Mouse (Mus musculus) erythroblast, adult 5-6 weeks (primary cell): ENCODE data around the gene Ly6g5c. TPM values are rescaled to one million over a fixed set of nuclear protein-coding genes. Genes with fewer than 3 reads are reported as not detected.

ENCODE experiments used
- ATAC-seq: replicated peaks from 2 replicates; pipeline ENCODE4 v1.8.0; 2016; ENCODE audit warnings: moderate number of reproducible peaks, mild to moderate bottlenecking, moderate TSS enrichment, inconsistent platforms; ENCODE audit not compliant: poor library complexity, low FRiP score, severe bottlenecking
- total RNA-seq, 2 experiments: library from RNA; stranded (forward) in 1 of 2; stranded (reverse) in 1 of 2; fragments of 150-400 nt in 1 of 2; fragments of 200-764, 138-1000 nt in 1 of 2; gene quantifications; 2 replicates each; pipeline versions ENCODE4 v1.2.3 to v1.2.4; 2015 to 2017; ENCODE audit warnings: low replicate concordance in 2 of 2

Gene Ly6g5c
- total RNA-seq, 2 experiments from 2014 or later: not detected

- ATAC-seq: no peak
These were observed 53.3 kb downstream of the Ly6g5c start for GRCm38 (mm10) chr17:35161421-35161820.

Other genes starting within 250 kb of the Ly6g5c start
Only the 30 nearest of the 43 such genes appear.
- not detected in 2 replicates for gene Hspa1l, start 135.6 kb upstream of the Ly6g5c start, total RNA-seq (2015; ENCODE audit: low replicate concordance)
- not detected in 2 replicates for gene Hspa1l, start 135.6 kb upstream of the Ly6g5c start, total RNA-seq (2017; ENCODE audit: low replicate concordance)
- 46.8 and 50.3 TPM in 2 replicates for gene Lsm2, start 126.4 kb upstream of the Ly6g5c start, total RNA-seq (2015; ENCODE audit: low replicate concordance)
- 11.2 and 16.7 TPM in 2 replicates for gene Lsm2, start 126.4 kb upstream of the Ly6g5c start, total RNA-seq (2017; ENCODE audit: low replicate concordance)
- gene Vars, start 107.3 kb upstream of the Ly6g5c start, total RNA-seq (2015; ENCODE audit: low replicate concordance): 24.4 and 33.4 TPM in 2 replicates
- 37.4 and 45.0 TPM in 2 replicates for gene Vars, start 107.3 kb upstream of the Ly6g5c start, total RNA-seq (2017; ENCODE audit: low replicate concordance)
- gene Vwa7, start 91.7 kb upstream of the Ly6g5c start, total RNA-seq (2015; ENCODE audit: low replicate concordance): not detected in 2 replicates
- not detected in 2 replicates for gene Vwa7, start 91.7 kb upstream of the Ly6g5c start, total RNA-seq (2017; ENCODE audit: low replicate concordance)
- gene Sapcd1, start 80.3 kb upstream of the Ly6g5c start, total RNA-seq (2015; ENCODE audit: low replicate concordance): 2.3 TPM in 1 of 2 replicates, not detected in the other
- not detected in 2 replicates for gene Sapcd1, start 80.3 kb upstream of the Ly6g5c start, total RNA-seq (2017; ENCODE audit: low replicate concordance)
- gene Msh5, start 61.5 kb upstream of the Ly6g5c start, total RNA-seq (2015; ENCODE audit: low replicate concordance): 0.38 and 1.5 TPM in 2 replicates
- 5.7 and 8.8 TPM in 2 replicates for gene Msh5, start 61.5 kb upstream of the Ly6g5c start, total RNA-seq (2017; ENCODE audit: low replicate concordance)
- 74.6 and 85.9 TPM in 2 replicates for gene Clic1, start 58.3 kb upstream of the Ly6g5c start, total RNA-seq (2015; ENCODE audit: low replicate concordance)
- gene Clic1, start 58.3 kb upstream of the Ly6g5c start, total RNA-seq (2017; ENCODE audit: low replicate concordance): 66.9 and 68.8 TPM in 2 replicates
- gene Ddah2, start 49.2 kb upstream of the Ly6g5c start, total RNA-seq (2015; ENCODE audit: low replicate concordance): 1.0 and 1.7 TPM in 2 replicates
- gene Ddah2, start 49.2 kb upstream of the Ly6g5c start, total RNA-seq (2017; ENCODE audit: low replicate concordance): 2.2 TPM in 1 of 2 replicates, not detected in the other
- gene Ly6g6c, start 42.9 kb upstream of the Ly6g5c start, total RNA-seq (2015; ENCODE audit: low replicate concordance): not detected in 2 replicates
- gene Ly6g6c, start 42.9 kb upstream of the Ly6g5c start, total RNA-seq (2017; ENCODE audit: low replicate concordance): not detected in 2 replicates
- 0.42 TPM in 1 of 2 replicates, not detected in the other for gene Mpig6b, start 42.1 kb upstream of the Ly6g5c start, total RNA-seq (2015; ENCODE audit: low replicate concordance)
- not detected in 2 replicates for gene Mpig6b, start 42.1 kb upstream of the Ly6g5c start, total RNA-seq (2017; ENCODE audit: low replicate concordance)
- gene Ly6g6e, start 31.4 kb upstream of the Ly6g5c start, total RNA-seq (2015; ENCODE audit: low replicate concordance): not detected in 2 replicates
- gene Ly6g6e, start 31.4 kb upstream of the Ly6g5c start, total RNA-seq (2017; ENCODE audit: low replicate concordance): not detected in 2 replicates
- gene Ly6g6d, start 30.2 kb upstream of the Ly6g5c start, total RNA-seq (2015; ENCODE audit: low replicate concordance): not detected in 2 replicates
- 1.4 TPM in 1 of 2 replicates, not detected in the other for gene Ly6g6d, start 30.2 kb upstream of the Ly6g5c start, total RNA-seq (2017; ENCODE audit: low replicate concordance)
- not detected in 2 replicates for gene Ly6g6f, start 22.7 kb upstream of the Ly6g5c start, total RNA-seq (2015; ENCODE audit: low replicate concordance)
- gene Ly6g6f, start 22.7 kb upstream of the Ly6g5c start, total RNA-seq (2017; ENCODE audit: low replicate concordance): not detected in 2 replicates
- 28.1 and 36.8 TPM in 2 replicates for gene Abhd16a, start 19.0 kb upstream of the Ly6g5c start, total RNA-seq (2015; ENCODE audit: low replicate concordance)
- 33.3 and 63.0 TPM in 2 replicates for gene Abhd16a, start 19.0 kb upstream of the Ly6g5c start, total RNA-seq (2017; ENCODE audit: low replicate concordance)
- gene Ly6g5b, start 7.1 kb downstream of the Ly6g5c start, total RNA-seq (2015; ENCODE audit: low replicate concordance): 7.7 TPM in 1 of 2 replicates, not detected in the other
- 0.34 TPM in 1 of 2 replicates, not detected in the other for gene Ly6g5b, start 7.1 kb downstream of the Ly6g5c start, total RNA-seq (2017; ENCODE audit: low replicate concordance)
- gene Gpank1, start 13.2 kb downstream of the Ly6g5c start, total RNA-seq (2015; ENCODE audit: low replicate concordance): 10.9 and 14.8 TPM in 2 replicates
- gene Gpank1, start 13.2 kb downstream of the Ly6g5c start, total RNA-seq (2017; ENCODE audit: low replicate concordance): 15.8 and 20.4 TPM in 2 replicates
- gene Csnk2b, start 13.8 kb downstream of the Ly6g5c start, total RNA-seq (2015; ENCODE audit: low replicate concordance): 156 and 181 TPM in 2 replicates
- 76.5 and 112 TPM in 2 replicates for gene Csnk2b, start 13.8 kb downstream of the Ly6g5c start, total RNA-seq (2017; ENCODE audit: low replicate concordance)
- gene D17H6S53E, start 18.1 kb downstream of the Ly6g5c start, total RNA-seq (2015; ENCODE audit: low replicate concordance): 0.63 and 1.5 TPM in 2 replicates
- 2.6 and 2.8 TPM in 2 replicates for gene D17H6S53E, start 18.1 kb downstream of the Ly6g5c start, total RNA-seq (2017; ENCODE audit: low replicate concordance)
- not detected in 2 replicates for gene Apom, start 23.8 kb downstream of the Ly6g5c start, total RNA-seq (2015; ENCODE audit: low replicate concordance)
- gene Apom, start 23.8 kb downstream of the Ly6g5c start, total RNA-seq (2017; ENCODE audit: low replicate concordance): 0.94 TPM in 1 of 2 replicates, not detected in the other
- gene Bag6, start 26.9 kb downstream of the Ly6g5c start, total RNA-seq (2015; ENCODE audit: low replicate concordance): 23.8 and 47.9 TPM in 2 replicates
- gene Bag6, start 26.9 kb downstream of the Ly6g5c start, total RNA-seq (2017; ENCODE audit: low replicate concordance): 48.1 and 71.4 TPM in 2 replicates
- gene Prrc2a, start 56.6 kb downstream of the Ly6g5c start, total RNA-seq (2015; ENCODE audit: low replicate concordance): 70.2 and 111 TPM in 2 replicates
- 15.1 and 22.6 TPM in 2 replicates for gene Prrc2a, start 56.6 kb downstream of the Ly6g5c start, total RNA-seq (2017; ENCODE audit: low replicate concordance)
- 14.4 and 19.8 TPM in 2 replicates for gene Aif1, start 67.8 kb downstream of the Ly6g5c start, total RNA-seq (2015; ENCODE audit: low replicate concordance)
- 8.7 and 15.8 TPM in 2 replicates for gene Aif1, start 67.8 kb downstream of the Ly6g5c start, total RNA-seq (2017; ENCODE audit: low replicate concordance)
- gene Lst1, start 80.2 kb downstream of the Ly6g5c start, total RNA-seq (2015; ENCODE audit: low replicate concordance): 55.5 and 77.7 TPM in 2 replicates
- gene Lst1, start 80.2 kb downstream of the Ly6g5c start, total RNA-seq (2017; ENCODE audit: low replicate concordance): 32.2 and 57.3 TPM in 2 replicates
- gene Ltb, start 86.2 kb downstream of the Ly6g5c start, total RNA-seq (2015; ENCODE audit: low replicate concordance): 4.6 TPM in 1 of 2 replicates, not detected in the other
- gene Ltb, start 86.2 kb downstream of the Ly6g5c start, total RNA-seq (2017; ENCODE audit: low replicate concordance): 1.7 and 3.8 TPM in 2 replicates
- 10.7 and 19.2 TPM in 2 replicates for gene Tnf, start 93.7 kb downstream of the Ly6g5c start, total RNA-seq (2015; ENCODE audit: low replicate concordance)
- 2.8 and 8.3 TPM in 2 replicates for gene Tnf, start 93.7 kb downstream of the Ly6g5c start, total RNA-seq (2017; ENCODE audit: low replicate concordance)
- gene Lta, start 97.1 kb downstream of the Ly6g5c start, total RNA-seq (2015; ENCODE audit: low replicate concordance): not detected in 2 replicates
- gene Lta, start 97.1 kb downstream of the Ly6g5c start, total RNA-seq (2017; ENCODE audit: low replicate concordance): not detected in 2 replicates
- not detected in 2 replicates for gene Gm16181, start 112.6 kb downstream of the Ly6g5c start, total RNA-seq (2015; ENCODE audit: low replicate concordance)
- not detected in 2 replicates for gene Gm16181, start 112.6 kb downstream of the Ly6g5c start, total RNA-seq (2017; ENCODE audit: low replicate concordance)
- 1.0 and 2.7 TPM in 2 replicates for gene Atp6v1g2, start 125.4 kb downstream of the Ly6g5c start, total RNA-seq (2015; ENCODE audit: low replicate concordance)
- 3.8 TPM in 1 of 2 replicates, not detected in the other for gene Atp6v1g2, start 125.4 kb downstream of the Ly6g5c start, total RNA-seq (2017; ENCODE audit: low replicate concordance)
- gene Nfkbil1, start 127.5 kb downstream of the Ly6g5c start, total RNA-seq (2015; ENCODE audit: low replicate concordance): 0.58 and 1.0 TPM in 2 replicates
- gene Nfkbil1, start 127.5 kb downstream of the Ly6g5c start, total RNA-seq (2017; ENCODE audit: low replicate concordance): 2.2 TPM in 1 of 2 replicates, not detected in the other
- gene Ddx39b, start 133.5 kb downstream of the Ly6g5c start, total RNA-seq (2015; ENCODE audit: low replicate concordance): 65.7 and 80.5 TPM in 2 replicates
- gene Ddx39b, start 133.5 kb downstream of the Ly6g5c start, total RNA-seq (2017; ENCODE audit: low replicate concordance): 48.1 and 50.2 TPM in 2 replicates